Mouse (Mus musculus) right cerebral cortex, postnatal 36 days (tissue): Measurements from ENCODE around the gene Cers5.
"Not testable (repeated sequence)": the region's sequence is repeated elsewhere in the genome, so short reads cannot be mapped to it uniquely, and the experiment has no call there.

ENCODE experiments used
- DNase-seq, 2 experiments: peaks; one replicate each; pipeline ENCODE4 v3.0.0; 2022; ENCODE audit warnings: low spot score in 2 of 2, mixed read lengths in 1 of 2

The Cers5 gene

GRCm38 (mm10) chr15:99772881-99772924, at the start of gene Cers5:
Gene Cers5 (minus strand): TSS chr15:99772885.
- not testable (repeated sequence) for DNase-seq

- no peak for DNase-seq
These were observed 47.1 kb upstream of the Cers5 start for GRCm38 (mm10) chr15:99819621-99820279.

- DNase-seq = no peak
These were observed 46.4 kb upstream of the Cers5 start for GRCm38 (mm10) chr15:99819109-99819440.

GRCm38 (mm10) chr15:99818321-99819108, 45.8 kb upstream of the Cers5 start:
- peak in 1 of 2 experiments; percentile 12 for DNase-seq

- DNase-seq = no peak
These were observed 44.9 kb upstream of the Cers5 start for GRCm38 (mm10) chr15:99817343-99818235.

GRCm38 (mm10) chr15:99815999-99816398, 43.3 kb upstream of the Cers5 start:
- no peak for DNase-seq

- DNase-seq = no peak
These were observed 42.0 kb upstream of the Cers5 start for GRCm38 (mm10) chr15:99814554-99815260.

- DNase-seq = no peak
These were observed 41.0 kb upstream of the Cers5 start for GRCm38 (mm10) chr15:99813639-99814038.

- no peak for DNase-seq
These were observed 39.4 kb upstream of the Cers5 start for GRCm38 (mm10) chr15:99812097-99812496.

- DNase-seq = no peak
These were observed 35.4 kb upstream of the Cers5 start for GRCm38 (mm10) chr15:99807776-99808735.

- no peak for DNase-seq
These were observed 33.5 kb upstream of the Cers5 start for GRCm38 (mm10) chr15:99806171-99806570.

GRCm38 (mm10) chr15:99805673-99806072, 33.0 kb upstream of the Cers5 start:
- DNase-seq = no peak

GRCm38 (mm10) chr15:99803186-99803644, 30.5 kb upstream of the Cers5 start:
- DNase-seq = no peak

- DNase-seq = no peak
These were observed 29.3 kb upstream of the Cers5 start for GRCm38 (mm10) chr15:99801885-99802572.

GRCm38 (mm10) chr15:99799706-99800105, 27.0 kb upstream of the Cers5 start:
- DNase-seq = no peak

- no peak for DNase-seq
These were observed 25.2 kb upstream of the Cers5 start for GRCm38 (mm10) chr15:99797898-99798297.

GRCm38 (mm10) chr15:99796735-99797134, 24.1 kb upstream of the Cers5 start:
- DNase-seq = no peak

- no peak for DNase-seq
These were observed 23.4 kb upstream of the Cers5 start for GRCm38 (mm10) chr15:99796066-99796465.

GRCm38 (mm10) chr15:99792221-99792815, 19.6 kb upstream of the Cers5 start:
- DNase-seq = no peak

GRCm38 (mm10) chr15:99791003-99791402, 18.3 kb upstream of the Cers5 start:
- DNase-seq = no peak
